Mouse (Mus musculus) heart, postnatal 4 days (tissue): ENCODE data around the gene Fbxl17. TPM values are rescaled to one million over a fixed set of nuclear protein-coding genes. Genes with fewer than 3 reads are reported as not detected.

Source experiments
- DNase-seq: peaks from one replicate; pipeline ENCODE4 v3.0.0; 2021
- total RNA-seq, 2 experiments: library from RNA; stranded (reverse); gene quantifications; 2 replicates each; pipeline ENCODE4 v1.2.3; 2021

Fbxl17 gene
- total RNA-seq, 2 experiments from 2014 or later: 35.6 to 37.3 TPM

DNA sequence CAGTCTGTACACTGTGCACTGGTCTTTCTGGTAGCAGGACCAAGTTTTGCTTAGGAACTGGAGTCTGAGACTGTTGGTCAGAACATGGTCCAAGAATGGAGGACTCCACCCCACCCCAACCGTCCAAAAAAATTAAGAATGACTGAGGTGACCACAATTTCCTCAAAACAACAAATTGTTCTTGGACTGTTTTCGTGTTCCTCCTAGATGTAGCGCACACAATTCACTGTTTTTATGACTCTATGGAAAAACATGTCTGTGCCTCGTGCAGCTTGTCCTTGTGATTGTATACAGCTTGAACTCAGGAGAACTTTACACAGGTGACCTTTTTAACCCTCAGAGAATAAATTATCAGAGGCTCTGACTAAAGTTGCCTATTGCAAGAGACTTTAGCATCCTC lies 220.7 kb downstream of the Fbxl17 start:
- no peak for DNase-seq

- DNase-seq: no peak
Measured at GRCm38 (mm10) chr17:63273353-63273752, 226.5 kb downstream of the Fbxl17 start.

- DNase-seq: no peak
Measured at GRCm38 (mm10) chr17:63272914-63273313, 226.9 kb downstream of the Fbxl17 start.

- no peak for DNase-seq
Measured at GRCm38 (mm10) chr17:63271000-63271399, 228.8 kb downstream of the Fbxl17 start.

DNA sequence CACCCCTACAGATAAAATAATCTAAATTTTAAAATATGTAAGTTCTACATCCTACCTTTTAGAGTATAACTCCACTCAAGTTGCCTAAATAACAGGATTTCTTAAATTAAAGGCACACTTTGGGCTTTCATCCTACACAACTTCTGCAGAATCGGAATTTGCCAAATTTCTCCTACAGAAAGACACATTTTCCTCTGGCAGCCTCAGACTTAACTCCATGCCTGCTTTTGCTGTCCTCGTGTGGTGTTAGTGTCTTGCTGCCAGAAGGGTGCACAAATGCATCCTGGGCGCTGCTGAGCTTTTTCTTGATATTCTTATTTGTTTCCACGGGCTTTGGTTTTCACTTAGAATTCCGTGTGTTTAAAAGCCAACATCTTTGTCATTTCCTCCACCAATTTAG lies 229.3 kb downstream of the Fbxl17 start:
- DNase-seq: no peak

DNA sequence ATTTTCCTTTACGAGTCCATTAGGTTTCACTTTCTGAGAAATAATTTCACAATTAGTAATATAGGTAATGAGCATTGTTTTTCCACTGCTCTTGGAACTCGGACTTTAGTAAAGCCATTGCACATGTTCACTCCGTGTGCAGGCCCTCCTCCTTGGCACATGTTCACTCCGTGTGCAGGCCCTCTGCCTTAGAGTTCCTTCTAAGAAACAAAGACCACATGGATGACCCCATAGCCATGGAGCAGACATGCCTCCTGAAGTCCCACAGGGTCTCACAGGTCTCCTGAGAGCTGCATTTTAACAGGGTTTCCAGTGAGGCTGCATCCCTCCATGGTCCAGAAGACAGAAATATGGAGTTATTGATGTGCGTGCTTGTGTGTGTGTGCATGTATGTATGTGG lies 237.1 kb downstream of the Fbxl17 start:
- DNase-seq: no peak

- no peak for DNase-seq
Measured at GRCm38 (mm10) chr17:63261508-63262141, 238.2 kb downstream of the Fbxl17 start.

- no peak for DNase-seq
Measured at GRCm38 (mm10) chr17:63259091-63259490, 240.7 kb downstream of the Fbxl17 start.

GRCm38 (mm10) chr17:63246144-63246619 lies 253.6 kb downstream of the Fbxl17 start:
- no peak for DNase-seq

GRCm38 (mm10) chr17:63245472-63245871 lies 254.3 kb downstream of the Fbxl17 start:
- DNase-seq: no peak

DNA sequence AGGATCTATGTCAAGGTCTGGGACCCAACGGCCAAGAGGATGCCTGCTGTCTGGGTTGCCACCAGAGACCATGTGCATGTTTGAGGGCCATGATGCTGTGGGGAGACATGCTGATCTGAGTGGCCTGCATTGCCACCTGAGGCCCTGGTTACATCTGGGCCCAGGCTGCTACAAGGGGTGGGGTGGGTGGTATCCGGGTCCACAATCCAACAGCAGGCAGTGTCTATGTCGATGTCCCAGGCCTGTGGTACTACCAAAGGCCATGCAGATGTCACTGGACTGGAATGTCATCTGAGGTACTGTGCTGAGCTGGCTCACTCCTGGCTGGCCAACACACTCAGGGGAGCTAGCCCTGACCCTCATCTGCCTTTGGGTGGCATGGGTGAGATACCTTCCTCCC lies 257.1 kb downstream of the Fbxl17 start:
- no peak for DNase-seq

GRCm38 (mm10) chr17:63240731-63241106 lies 259.1 kb downstream of the Fbxl17 start:
- no peak for DNase-seq

GRCm38 (mm10) chr17:63240021-63240730 lies 259.6 kb downstream of the Fbxl17 start:
- DNase-seq: no peak

DNA sequence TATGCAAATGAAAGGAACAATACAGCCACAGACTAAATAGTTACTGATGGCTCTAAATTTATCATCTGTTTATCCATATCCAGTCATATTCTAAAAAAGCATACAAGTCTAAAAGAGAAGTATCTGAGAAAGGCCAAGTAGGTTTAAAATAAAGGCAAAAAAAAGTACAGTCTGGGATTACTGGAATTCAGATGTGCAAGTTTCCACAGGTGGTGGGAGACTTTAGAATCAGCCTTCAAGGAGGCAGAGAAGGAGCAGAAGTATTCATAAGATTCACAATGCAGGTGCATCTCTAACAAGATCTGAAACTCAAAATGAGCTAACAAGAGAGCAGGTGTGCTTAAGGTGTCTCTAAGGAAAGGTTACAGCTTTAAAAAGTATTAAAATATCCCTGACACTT lies 263.0 kb downstream of the Fbxl17 start:
- no peak for DNase-seq

DNA sequence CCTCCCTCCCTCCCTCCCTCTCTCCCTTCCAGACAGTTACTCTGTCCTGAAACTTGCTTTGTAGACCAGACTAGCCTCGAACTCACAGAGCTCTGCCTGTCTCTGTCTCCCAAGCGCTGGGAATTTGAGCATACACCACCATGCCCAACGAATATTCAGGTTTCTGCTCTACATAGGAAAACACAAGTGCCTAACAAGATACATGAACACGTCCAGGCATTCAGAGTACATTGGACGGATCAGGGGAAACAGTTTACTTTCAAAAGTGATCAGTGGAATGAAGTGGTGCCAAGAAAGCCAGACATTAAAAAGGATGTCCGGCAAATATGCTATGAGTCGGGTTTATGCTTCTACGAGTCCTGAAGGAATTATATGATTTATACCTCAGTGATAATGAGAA lies 263.6 kb downstream of the Fbxl17 start:
- no peak for DNase-seq

DNA sequence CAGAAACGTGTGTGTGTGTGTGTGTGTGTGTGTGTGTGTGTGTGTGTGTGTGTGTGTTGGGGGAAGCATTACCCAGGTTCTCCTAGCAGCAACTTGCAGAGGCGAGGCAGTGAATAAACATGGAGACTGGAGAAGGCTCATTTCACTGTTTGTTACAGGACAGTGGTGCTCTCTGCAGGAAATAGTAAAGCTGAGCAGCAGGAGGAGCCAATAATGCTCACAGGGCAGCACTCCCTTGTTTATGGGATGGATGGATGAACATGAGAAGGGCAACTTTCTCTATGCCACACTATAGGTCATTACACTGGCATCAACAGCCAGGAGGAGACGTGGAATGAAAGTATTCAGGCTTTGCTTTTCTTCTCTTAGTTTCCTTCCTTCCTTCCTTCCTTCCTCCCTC lies 264.0 kb downstream of the Fbxl17 start:
- DNase-seq: no peak

DNA sequence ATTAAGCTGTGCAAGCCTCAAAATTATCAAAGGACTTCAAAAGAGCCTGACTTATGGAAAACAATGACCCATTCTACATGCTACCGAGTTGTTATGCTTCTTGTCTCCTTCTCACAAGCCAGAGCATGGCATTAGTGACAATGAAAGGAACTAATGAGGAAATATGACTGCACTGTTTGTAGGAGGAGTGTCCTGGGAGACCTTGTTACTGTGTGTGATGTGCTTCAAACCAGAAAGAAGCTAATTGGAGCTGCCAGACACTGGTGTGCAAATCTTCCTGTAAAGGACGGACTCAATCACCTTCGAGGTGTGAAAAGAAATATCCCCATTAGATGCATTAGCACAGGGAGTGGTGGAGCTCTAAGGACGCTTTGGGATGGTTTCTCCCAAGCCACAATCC lies 270.7 kb downstream of the Fbxl17 start:
- no peak for DNase-seq

- no peak for DNase-seq
Measured at GRCm38 (mm10) chr17:63226380-63226779, 273.4 kb downstream of the Fbxl17 start.

- no peak for DNase-seq
Measured at GRCm38 (mm10) chr17:63225959-63226358, 273.9 kb downstream of the Fbxl17 start.

- DNase-seq: no peak
Measured at GRCm38 (mm10) chr17:63223675-63224074, 276.1 kb downstream of the Fbxl17 start.

- DNase-seq: no peak
Measured at GRCm38 (mm10) chr17:63221632-63222031, 278.2 kb downstream of the Fbxl17 start.

GRCm38 (mm10) chr17:63220821-63221220 lies 279.0 kb downstream of the Fbxl17 start:
- DNase-seq: no peak

GRCm38 (mm10) chr17:63217016-63217415 lies 282.8 kb downstream of the Fbxl17 start:
- DNase-seq: no peak

- no peak for DNase-seq
Measured at GRCm38 (mm10) chr17:63212018-63212417, 287.8 kb downstream of the Fbxl17 start.
